Mouse (Mus musculus) lung, embryonic 16.5 days (tissue): Measurements from ENCODE around the gene Ncaph2. TPM values are rescaled to one million over a fixed set of nuclear protein-coding genes. Genes with fewer than 3 reads are reported as not detected.
A peak's percentile ranks its signal among the peaks of the same experiment; 100 is the strongest.

Experiments
- ATAC-seq: fragments of 200-750 bp; cut with Nextera tagmentation; 2 replicates; pipeline ENCODE4 v1.8.0; 2017; ENCODE audit warnings: low read depth, mild to moderate bottlenecking, moderate library complexity
- H3K27ac ChIP-seq: fragments of 300-500 bp; sonication (generic); 2 replicates; pipeline ENCODE4 v1.5.1; 2014; ENCODE audit warnings: mild to moderate bottlenecking, control low read depth, low read length
- H3K27me3 ChIP-seq: fragments of 300-500 bp; sonication (generic); 2 replicates; pipeline ENCODE4 v1.6.1; 2014; ENCODE audit warnings: low read depth, low read length, mixed read lengths; ENCODE audit not compliant: control insufficient read depth, insufficient read depth
- H3K36me3 ChIP-seq: fragments of 300-500 bp; sonication (generic); 2 replicates; pipeline ENCODE4 v1.6.1; 2014; ENCODE audit warnings: low read length; ENCODE audit not compliant: control insufficient read depth, insufficient read depth
- H3K4me1 ChIP-seq: fragments of 300-500 bp; sonication (generic); replicated peaks from 2 replicates; pipeline ENCODE4 v1.6.1; 2014; ENCODE audit warnings: low read length, mixed read lengths; ENCODE audit not compliant: control insufficient read depth, insufficient read depth
- H3K4me2 ChIP-seq: fragments of 300-500 bp; sonication (generic); 2 replicates; pipeline ENCODE4 v1.6.1; 2014; ENCODE audit warnings: low read depth, low read length, control low read depth
- H3K4me3 ChIP-seq: fragments of 300-500 bp; sonication (generic); 2 replicates; pipeline ENCODE4 v1.5.1; 2014; ENCODE audit warnings: mild to moderate bottlenecking, low read length, control low read depth
- H3K9ac ChIP-seq: fragments of 300-500 bp; sonication (generic); 2 replicates; pipeline ENCODE4 v1.6.1; 2014; ENCODE audit warnings: low read length, control low read depth
- H3K9me3 ChIP-seq: fragments of 300-500 bp; sonication (generic); 2 replicates; pipeline ENCODE4 v1.6.1; 2016; ENCODE audit warnings: low read length; ENCODE audit not compliant: control insufficient read depth
- WGBS: fragments of 180-500 bp; shearing (Covaris S2); extraction: QIAGEN DNeasy Blood & Tissue Kit; methylation state at CpG from one replicate; pipeline ENCODE4 v1.1.7; 2014; 5-methylcytosine and 5-hydroxymethylcytosine counted together
- polyA plus RNA-seq: library from polyadenylated mRNA; unstranded; fragments of >200 nt; fragmentation: Nextera tagmentation; extraction: Ambion mirVana; gene quantifications from 2 replicates; pipeline ENCODE4 v1.2.1, GENCODE M21; 2015

The Ncaph2 gene
- 158 and 172 TPM in 2 replicates for polyA plus RNA-seq

GRCm38 (mm10) chr15:89355241-89356187 is at the start of gene Ncaph2, which contains the start of gene Lmf2:
TSS of gene Ncaph2 (plus strand) at chr15:89355719.
TSS of gene Lmf2 (minus strand) at chr15:89355659.
- no peaks in the 10 kb centered on the region for H3K27me3 ChIP-seq
- peak within 1 kb of the TSS; percentile 88 for H3K9ac ChIP-seq

GRCm38 (mm10) chr15:89305966-89306365 is 49.6 kb upstream of the Ncaph2 start:
- H3K4me3 ChIP-seq = no peak overlapping the region
- no peak overlapping the region for H3K4me2 ChIP-seq
- no peaks in the 10 kb centered on the region for H3K9me3 ChIP-seq
- no peaks in the 10 kb centered on the region for H3K4me1 ChIP-seq
- ATAC-seq = no peak
- no peak overlapping the region for H3K9ac ChIP-seq
- peaks cover 42% of the 10 kb centered on the region for H3K36me3 ChIP-seq
- H3K27me3 ChIP-seq = no peaks in the 10 kb centered on the region
- WGBS = 64% methylated on average over 1 of the region's 1 CpGs
- H3K27ac ChIP-seq = no peak overlapping the region

More at GRCm38 (mm10) chr15:89355241-89356187, at the start of gene Ncaph2, which contains the start of gene Lmf2:
- Histone ChIP-seq H3K9me3 (no peaks in the 10 kb centered on the region), H3K27ac (peak within 1 kb of the TSS; percentile 93), H3K4me1 (peaks cover 15% of the 10 kb centered on the region), H3K36me3 (peaks cover 32% of the 10 kb centered on the region), H3K4me3 (peak within 1 kb of the TSS; percentile 74), H3K4me2 (peak within 1 kb of the TSS; percentile 76)
- peak; percentile 93 for ATAC-seq
- WGBS = under 1% methylated on average over 59 of the region's 64 CpGs

GRCm38 (mm10) chr15:89307461-89307860 is 48.1 kb upstream of the Ncaph2 start:
- Histone ChIP-seq H3K36me3 (peaks cover 27% of the 10 kb centered on the region), H3K4me2 (no peak overlapping the region), H3K9ac (no peak overlapping the region), H3K9me3 (no peaks in the 10 kb centered on the region), H3K4me1 (no peaks in the 10 kb centered on the region), H3K27me3 (no peaks in the 10 kb centered on the region), H3K4me3 (no peak overlapping the region), H3K27ac (no peak overlapping the region)
- 90% methylated on average over 13 of the region's 13 CpGs for WGBS
- no peak for ATAC-seq

GRCm38 (mm10) chr15:89308406-89309139 is 46.9 kb upstream of the Ncaph2 start:
- Histone ChIP-seq H3K9ac (no peak overlapping the region), H3K9me3 (no peaks in the 10 kb centered on the region), H3K4me3 (no peak overlapping the region), H3K4me1 (peaks cover 3% of the 10 kb centered on the region; the same call in 1 of the 2 replicates), H3K27ac (no peak overlapping the region), H3K36me3 (peaks cover 16% of the 10 kb centered on the region), H3K27me3 (no peaks in the 10 kb centered on the region), H3K4me2 (no peak overlapping the region)
- 77% methylated on average over 7 of the region's 7 CpGs for WGBS
- no peak for ATAC-seq

- no peak overlapping the region for H3K27ac ChIP-seq
- peaks cover 4% of the 10 kb centered on the region; the same call in 1 of the 2 replicates for H3K36me3 ChIP-seq
- no peaks in the 10 kb centered on the region for H3K9me3 ChIP-seq
- H3K9ac ChIP-seq = no peak overlapping the region
- WGBS = 53% methylated on average over 6 of the region's 6 CpGs
- H3K4me1 ChIP-seq = peaks cover 10% of the 10 kb centered on the region
- H3K4me3 ChIP-seq = no peak overlapping the region
- H3K4me2 ChIP-seq = no peak overlapping the region
- ATAC-seq = no peak
- H3K27me3 ChIP-seq = no peaks in the 10 kb centered on the region
These were observed 45.5 kb upstream of the Ncaph2 start for GRCm38 (mm10) chr15:89309962-89310498.

GRCm38 (mm10) chr15:89313359-89313758 is 42.2 kb upstream of the Ncaph2 start:
- H3K9ac ChIP-seq = 0 out of 2 replicates have a peak overlapping the region, but pooled peaks have one; percentile 94
- WGBS = 50% methylated on average over 4 of the region's 4 CpGs

GRCm38 (mm10) chr15:89314107-89314506 is 41.4 kb upstream of the Ncaph2 start:
- peak overlapping the region; percentile 94 for H3K9ac ChIP-seq
- WGBS = 22% methylated on average over 3 of the region's 3 CpGs
- peak overlapping the region; percentile 97 for H3K4me3 ChIP-seq
- H3K4me1 ChIP-seq = peaks cover 16% of the 10 kb centered on the region
- H3K4me2 ChIP-seq = peak overlapping the region; percentile 74
- H3K27ac ChIP-seq = no peak overlapping the region
- no peaks in the 10 kb centered on the region for H3K36me3 ChIP-seq
- ATAC-seq = no peak
- H3K27me3 ChIP-seq = no peaks in the 10 kb centered on the region
- no peaks in the 10 kb centered on the region for H3K9me3 ChIP-seq

More at GRCm38 (mm10) chr15:89313359-89313758, 42.2 kb upstream of the Ncaph2 start:
- Histone ChIP-seq H3K36me3 (no peaks in the 10 kb centered on the region), H3K4me1 (peaks cover 16% of the 10 kb centered on the region), H3K27me3 (no peaks in the 10 kb centered on the region), H3K9me3 (no peaks in the 10 kb centered on the region), H3K4me2 (no peak overlapping the region), H3K4me3 (no peak overlapping the region), H3K27ac (no peak overlapping the region)
- no peak for ATAC-seq

- H3K27ac ChIP-seq = peak overlapping the region; percentile 48; the same call in 1 of the 2 replicates
These were observed 40.9 kb upstream of the Ncaph2 start for GRCm38 (mm10) chr15:89314511-89315189.

More at GRCm38 (mm10) chr15:89314511-89315189, 40.9 kb upstream of the Ncaph2 start:
- peak overlapping the region; percentile 97 for H3K4me3 ChIP-seq
- peaks cover 16% of the 10 kb centered on the region for H3K4me1 ChIP-seq
- ATAC-seq = peak; percentile 49
- no peaks in the 10 kb centered on the region for H3K36me3 ChIP-seq
- peak overlapping the region; percentile 74 for H3K4me2 ChIP-seq
- peak overlapping the region; percentile 94 for H3K9ac ChIP-seq
- H3K27me3 ChIP-seq = no peaks in the 10 kb centered on the region
- H3K9me3 ChIP-seq = no peaks in the 10 kb centered on the region
- under 1% methylated on average over 55 of the region's 58 CpGs for WGBS
